Mouse (Mus musculus) limb, embryonic 11.5 days (tissue): ENCODE data around the gene Gm13279. TPM values are rescaled to one million over a fixed set of nuclear protein-coding genes. Genes with fewer than 3 reads are reported as not detected.
A peak's percentile ranks its signal among the peaks of the same experiment; 100 is the strongest.
"Not testable (repeated sequence)": the region's sequence is repeated elsewhere in the genome, so short reads cannot be mapped to it uniquely, and the experiment has no call there.

Source experiments
- ATAC-seq: fragments of 200-750 bp; cut with Nextera tagmentation; 2 replicates; pipeline ENCODE4 v1.8.0; 2017; ENCODE audit warnings: low read depth; ENCODE audit not compliant: insufficient number of reproducible peaks, low FRiP score, low TSS enrichment
- DNase-seq: peaks from one replicate; pipeline ENCODE4 v3.0.0-alpha.2; 2015; ENCODE audit warnings: low spot score
- H3K27ac ChIP-seq: fragments of 300-500 bp; sonication (generic); replicated peaks from 2 replicates; pipeline ENCODE4 v1.5.1; 2014; ENCODE audit warnings: low read depth, mild to moderate bottlenecking, low read length
- H3K27me3 ChIP-seq: fragments of 300-500 bp; sonication (generic); 2 replicates; pipeline ENCODE4 v1.6.1; 2014; ENCODE audit warnings: mild to moderate bottlenecking, low read length, mixed read lengths; ENCODE audit not compliant: control insufficient read depth, insufficient read depth
- H3K36me3 ChIP-seq: fragments of 300-500 bp; sonication (generic); 2 replicates; pipeline ENCODE4 v1.6.1; 2014; ENCODE audit warnings: mild to moderate bottlenecking, low read length, moderate library complexity, mixed read lengths; ENCODE audit not compliant: control insufficient read depth, insufficient read depth
- H3K4me1 ChIP-seq: fragments of 300-500 bp; sonication (generic); 2 replicates; pipeline ENCODE4 v1.6.1; 2014; ENCODE audit warnings: low read length, mixed read lengths; ENCODE audit not compliant: control insufficient read depth, insufficient read depth
- H3K4me2 ChIP-seq: fragments of 300-500 bp; sonication (generic); 2 replicates; pipeline ENCODE4 v1.6.1; 2014; ENCODE audit warnings: low read depth, mild to moderate bottlenecking, moderate library complexity; ENCODE audit not compliant: severe bottlenecking
- H3K4me3 ChIP-seq: fragments of 300-500 bp; sonication (generic); 2 replicates; pipeline ENCODE4 v1.5.1; 2014; ENCODE audit warnings: low read depth, low read length
- H3K9ac ChIP-seq: fragments of 300-500 bp; sonication (generic); 2 replicates; pipeline ENCODE4 v1.6.1; 2014; ENCODE audit warnings: mild to moderate bottlenecking, low read length
- H3K9me3 ChIP-seq: fragments of 300-500 bp; sonication (generic); 2 replicates; pipeline ENCODE4 v1.6.1; 2016; ENCODE audit warnings: low read length; ENCODE audit not compliant: control insufficient read depth
- WGBS: fragments of 180-500 bp; shearing (Covaris S2); extraction: QIAGEN DNeasy Blood & Tissue Kit; methylation state at CpG from one replicate; pipeline ENCODE4 v1.1.7; 2014; 5-methylcytosine and 5-hydroxymethylcytosine counted together
- polyA plus RNA-seq: library from polyadenylated mRNA; unstranded; fragments of >200 nt; fragmentation: Nextera tagmentation; extraction: Ambion mirVana; gene quantifications from 2 replicates; pipeline ENCODE4 v1.2.1, GENCODE M21; 2014

The Gm13279 gene
- polyA plus RNA-seq, 1 experiment from 2014 or later = not detected

DNA sequence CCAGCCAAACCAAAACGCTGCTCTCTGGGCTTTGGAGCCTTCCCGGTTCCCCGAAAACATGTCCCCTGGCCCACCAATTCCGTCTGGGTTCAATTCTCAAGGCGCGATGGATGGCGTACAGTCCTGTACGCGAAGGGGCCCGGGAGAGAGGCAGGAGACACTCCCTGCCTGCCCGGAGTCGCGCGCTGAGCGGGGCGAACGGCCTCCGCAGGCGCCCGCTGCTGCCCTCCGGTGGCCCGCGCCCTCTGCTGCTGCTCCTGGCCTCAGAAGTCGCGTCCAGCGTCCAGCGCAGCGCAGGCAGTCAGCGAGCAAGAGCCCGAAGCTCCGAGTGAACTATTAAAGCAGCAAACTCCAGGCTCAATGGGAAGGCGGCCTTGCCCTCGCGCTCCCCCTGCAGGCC, 8.6 kb downstream of the Gm13279 start:
- WGBS = no CpG with 5 or more reads among the region's 34 CpGs
- H3K4me3 ChIP-seq, ATAC-seq, H3K9ac ChIP-seq, H3K4me1 ChIP-seq, H3K9me3 ChIP-seq, DNase-seq, H3K27me3 ChIP-seq, H3K4me2 ChIP-seq, H3K36me3 ChIP-seq, H3K27ac ChIP-seq: not testable (repeated sequence)

- Histone ChIP-seq H3K9me3 (no peaks in the 10 kb centered on the region), H3K4me2 (no peak within 1 kb of the TSS), H3K27me3 (no peaks in the 10 kb centered on the region), H3K27ac (no peak within 1 kb of the TSS), H3K9ac (no peak within 1 kb of the TSS), H3K36me3 (no peaks in the 10 kb centered on the region), H3K4me3 (no peak within 1 kb of the TSS), H3K4me1 (no peaks in the 10 kb centered on the region)
- ATAC-seq = no peak
- DNase-seq = no peak
- WGBS = 64% methylated on average over 3 of the region's 3 CpGs
Observed at GRCm38 (mm10) chr4:88815928-88816327, 18.7 kb downstream of the Gm13279 start, which contains the start of gene Ifna7. TSS of gene Ifna7 (plus strand) at chr4:88816228.

DNA sequence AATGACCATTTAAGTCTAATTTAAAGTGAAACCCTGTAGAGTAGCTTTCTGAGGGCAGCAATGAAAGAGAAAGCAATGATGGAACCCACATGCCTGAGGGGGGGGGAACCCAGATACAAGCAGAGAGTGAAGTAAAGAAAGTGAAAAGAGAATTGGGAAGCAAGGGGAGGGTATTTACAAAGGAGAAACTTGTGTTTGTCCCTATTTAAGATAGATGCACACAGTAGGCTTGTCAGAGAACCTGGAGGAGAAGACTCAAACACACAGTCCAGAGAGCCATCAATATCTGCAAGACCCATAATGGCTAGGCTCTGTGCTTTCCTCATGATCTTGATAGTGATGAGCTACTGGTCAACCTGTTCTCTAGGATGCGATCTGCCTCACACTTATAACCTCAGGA, 22.5 kb downstream of the Gm13279 start, which contains the start of gene Ifna11:
Gene Ifna11, plus strand, starts transcription at position 301 of the 400 bp plus-strand sequence.
- Histone ChIP-seq H3K27me3 (no peaks in the 10 kb centered on the region), H3K4me2 (no peak within 1 kb of the TSS), H3K4me3 (no peak within 1 kb of the TSS), H3K4me1 (no peaks in the 10 kb centered on the region), H3K27ac (no peak within 1 kb of the TSS), H3K9me3 (no peaks in the 10 kb centered on the region), H3K36me3 (no peaks in the 10 kb centered on the region), H3K9ac (no peak within 1 kb of the TSS)
- no peak for DNase-seq
- 74% methylated on average over 1 of the region's 1 CpGs for WGBS
- ATAC-seq = no peak

- Histone ChIP-seq H3K36me3 (no peaks in the 10 kb centered on the region), H3K4me3 (no peak overlapping the region), H3K4me2 (no peak overlapping the region), H3K9me3 (no peaks in the 10 kb centered on the region), H3K27me3 (no peaks in the 10 kb centered on the region), H3K9ac (no peak overlapping the region), H3K4me1 (no peaks in the 10 kb centered on the region), H3K27ac (no peak overlapping the region)
- 24% methylated on average over 4 of the region's 4 CpGs for WGBS
- ATAC-seq (no peak), DNase-seq (peak; percentile 26)
Observed at GRCm38 (mm10) chr4:88822995-88823394, 25.8 kb downstream of the Gm13279 start.

- DNase-seq, H3K4me2 ChIP-seq, ATAC-seq, H3K4me1 ChIP-seq, H3K27ac ChIP-seq, H3K9me3 ChIP-seq, H3K27me3 ChIP-seq, H3K4me3 ChIP-seq, H3K9ac ChIP-seq, H3K36me3 ChIP-seq: not testable (repeated sequence)
Observed at GRCm38 (mm10) chr4:88827116-88827515, 29.9 kb downstream of the Gm13279 start, which contains the start of gene Ifna6. TSS of gene Ifna6 (plus strand) at chr4:88827416.

- Histone ChIP-seq H3K27me3 (no peaks in the 10 kb centered on the region), H3K27ac (no peak overlapping the region), H3K36me3 (no peaks in the 10 kb centered on the region), H3K4me2 (no peak overlapping the region), H3K9me3 (no peaks in the 10 kb centered on the region), H3K9ac (no peak overlapping the region), H3K4me3 (no peak overlapping the region), H3K4me1 (no peaks in the 10 kb centered on the region)
- peak; percentile 38 for DNase-seq
- 31% methylated on average over 4 of the region's 4 CpGs for WGBS
- no peak for ATAC-seq
Observed at GRCm38 (mm10) chr4:88830523-88830922, 33.3 kb downstream of the Gm13279 start.

DNA sequence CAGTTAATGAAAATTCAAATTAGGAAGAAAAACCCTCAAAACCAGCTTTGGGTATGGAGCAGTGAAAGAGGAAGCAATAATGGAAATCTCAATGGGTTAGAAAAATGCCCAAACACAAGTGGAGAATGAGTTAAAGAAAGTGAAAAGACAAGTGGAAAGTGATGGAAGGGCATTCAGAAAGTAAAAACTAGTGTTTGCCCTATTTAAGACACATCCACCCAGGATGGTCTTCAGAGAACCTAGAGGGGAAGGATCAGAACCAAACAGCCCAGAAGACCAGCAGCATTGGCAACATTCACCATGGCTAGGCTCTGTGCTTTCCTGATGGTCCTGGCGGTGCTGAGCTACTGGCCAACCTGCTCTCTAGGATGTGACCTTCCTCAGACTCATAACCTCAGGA, 38.0 kb downstream of the Gm13279 start, which contains the start of gene Ifna5:
Gene Ifna5, plus strand, starts transcription at position 301 of the 400 bp plus-strand sequence.
- H3K4me2 ChIP-seq, H3K27ac ChIP-seq, H3K27me3 ChIP-seq, H3K4me1 ChIP-seq, DNase-seq, H3K4me3 ChIP-seq, H3K9me3 ChIP-seq, H3K36me3 ChIP-seq, H3K9ac ChIP-seq, ATAC-seq: not testable (repeated sequence)
- WGBS = 80% methylated on average over 1 of the region's 1 CpGs

- 53% methylated on average over 3 of the region's 3 CpGs for WGBS
- H3K9ac ChIP-seq = no peak overlapping the region
- ATAC-seq = no peak
Observed at GRCm38 (mm10) chr4:88838828-88839227, 41.6 kb downstream of the Gm13279 start.

DNA sequence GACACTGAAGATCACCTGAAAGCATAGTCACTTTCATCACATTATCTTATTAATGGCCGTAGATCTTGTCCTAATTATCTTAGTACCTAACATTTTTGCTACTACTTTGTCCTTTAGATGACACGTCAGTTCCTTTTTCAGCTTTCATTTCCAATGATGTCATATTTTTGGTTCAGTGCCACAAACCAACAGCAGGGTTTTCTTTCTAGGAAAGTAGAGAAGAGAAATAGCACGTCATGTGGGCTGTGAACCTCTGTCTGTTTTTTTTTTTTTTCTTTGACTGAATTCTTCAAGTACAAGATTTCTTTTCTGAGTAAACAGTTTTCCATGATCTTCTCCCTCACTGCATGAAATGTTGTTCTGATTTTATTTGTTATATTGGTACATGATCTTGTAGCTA, 42.9 kb downstream of the Gm13279 start:
- Histone ChIP-seq H3K27ac (no peak overlapping the region), H3K4me3 (no peak overlapping the region), H3K36me3 (no peaks in the 10 kb centered on the region), H3K9ac (no peak overlapping the region), H3K9me3 (no peaks in the 10 kb centered on the region), H3K4me2 (no peak overlapping the region), H3K4me1 (no peaks in the 10 kb centered on the region), H3K27me3 (no peaks in the 10 kb centered on the region)
- WGBS = 82% methylated on average over 3 of the region's 3 CpGs
- no peak for DNase-seq
- no peak for ATAC-seq

More at GRCm38 (mm10) chr4:88838828-88839227, 41.6 kb downstream of the Gm13279 start:
- Histone ChIP-seq H3K36me3 (no peaks in the 10 kb centered on the region), H3K27me3 (no peaks in the 10 kb centered on the region), H3K4me2 (no peak overlapping the region), H3K4me1 (no peaks in the 10 kb centered on the region), H3K9me3 (no peaks in the 10 kb centered on the region), H3K4me3 (no peak overlapping the region), H3K27ac (no peak overlapping the region)
- no peak for DNase-seq
